Mouse (Mus musculus) hindbrain, embryonic 11.5 days (tissue): Measurements from ENCODE around the gene Maml3. TPM values are rescaled to one million over a fixed set of nuclear protein-coding genes. Genes with fewer than 3 reads are reported as not detected.
A peak's percentile ranks its signal among the peaks of the same experiment; 100 is the strongest.

Experiments
- ATAC-seq: fragments of 200-750 bp; cut with Nextera tagmentation; 2 replicates; pipeline ENCODE4 v1.8.0; 2017; ENCODE audit warnings: mild to moderate bottlenecking, moderate TSS enrichment, moderate library complexity; ENCODE audit not compliant: low FRiP score
- DNase-seq: peaks from one replicate; pipeline ENCODE4 v3.0.0-alpha.2; 2015; ENCODE audit warnings: low spot score
- H3K27ac ChIP-seq: fragments of 300-500 bp; sonication (generic); 2 replicates; pipeline ENCODE4 v1.5.1; 2014; ENCODE audit warnings: mild to moderate bottlenecking, low read depth, low read length
- H3K27me3 ChIP-seq: fragments of 300-500 bp; sonication (generic); 2 replicates; pipeline ENCODE4 v1.6.1; 2014; ENCODE audit warnings: mild to moderate bottlenecking, low read length, moderate library complexity, mixed read lengths; ENCODE audit not compliant: control insufficient read depth, insufficient read depth
- H3K36me3 ChIP-seq: fragments of 300-500 bp; sonication (generic); 2 replicates; pipeline ENCODE4 v1.6.1; 2014; ENCODE audit warnings: mild to moderate bottlenecking, low read length, moderate library complexity, mixed read lengths; ENCODE audit not compliant: control insufficient read depth, insufficient read depth
- H3K4me1 ChIP-seq: fragments of 300-500 bp; sonication (generic); replicated peaks from 2 replicates; pipeline ENCODE4 v1.6.1; 2014; ENCODE audit warnings: low read length, mixed read lengths; ENCODE audit not compliant: control insufficient read depth, insufficient read depth
- H3K4me2 ChIP-seq: fragments of 300-500 bp; sonication (generic); replicated peaks from 2 replicates; pipeline ENCODE4 v1.6.1; 2014; ENCODE audit warnings: mild to moderate bottlenecking, low read depth, low read length
- H3K4me3 ChIP-seq: fragments of 300-500 bp; sonication (generic); 2 replicates; pipeline ENCODE4 v1.5.1; 2014; ENCODE audit warnings: low read depth, low read length
- H3K9ac ChIP-seq: fragments of 300-500 bp; sonication (generic); 2 replicates; pipeline ENCODE4 v1.6.1; 2014; ENCODE audit warnings: low read depth, low read length
- H3K9me3 ChIP-seq: fragments of 300-500 bp; sonication (generic); 2 replicates; pipeline ENCODE4 v1.6.1; 2016; ENCODE audit warnings: low read length; ENCODE audit not compliant: control insufficient read depth
- WGBS: fragments of 180-500 bp; shearing (Covaris S2); extraction: QIAGEN DNeasy Blood & Tissue Kit; methylation state at CpG from one replicate; pipeline ENCODE4 v1.1.7; 2014; 5-methylcytosine and 5-hydroxymethylcytosine counted together
- polyA plus RNA-seq: library from polyadenylated mRNA; unstranded; fragments of >200 nt; fragmentation: Nextera tagmentation; extraction: Ambion mirVana; gene quantifications from 2 replicates; pipeline ENCODE4 v1.2.1, GENCODE M21; 2014

Maml3 gene
- polyA plus RNA-seq, 1 experiment from 2014 or later: 7.5 TPM

- ATAC-seq (no peak), DNase-seq (no peak)
- no peaks in the 10 kb centered on the region for H3K36me3 ChIP-seq
- H3K4me2 ChIP-seq: no peak overlapping the region
- no peaks in the 10 kb centered on the region for H3K9me3 ChIP-seq
- H3K4me1 ChIP-seq: peaks cover 2% of the 10 kb centered on the region; the same call in 1 of the 2 replicates
- no peak overlapping the region for H3K4me3 ChIP-seq
- no peak overlapping the region for H3K27ac ChIP-seq
- H3K27me3 ChIP-seq: no peaks in the 10 kb centered on the region
- WGBS: 48% methylated on average over 10 of the region's 10 CpGs
- no peak overlapping the region for H3K9ac ChIP-seq
These were observed 74.8 kb downstream of the Maml3 start for GRCm38 (mm10) chr3:52030114-52030513.

GRCm38 (mm10) chr3:52029661-52030081 is 75.2 kb downstream of the Maml3 start:
- peak; percentile 45 for DNase-seq
- 0 out of 2 replicates have a peak, but pooled peaks have one; percentile 25 for ATAC-seq
- 37% methylated on average over 12 of the region's 12 CpGs for WGBS
- H3K27me3 ChIP-seq: no peaks in the 10 kb centered on the region
- no peaks in the 10 kb centered on the region for H3K36me3 ChIP-seq
- no peak overlapping the region for H3K9ac ChIP-seq
- no peak overlapping the region for H3K4me3 ChIP-seq
- no peaks in the 10 kb centered on the region for H3K9me3 ChIP-seq
- no peak overlapping the region for H3K27ac ChIP-seq
- 0 out of 2 replicates have a peak, but pooled peaks cover 2% of the 10 kb centered on the region for H3K4me1 ChIP-seq
- no peak overlapping the region for H3K4me2 ChIP-seq

DNA sequence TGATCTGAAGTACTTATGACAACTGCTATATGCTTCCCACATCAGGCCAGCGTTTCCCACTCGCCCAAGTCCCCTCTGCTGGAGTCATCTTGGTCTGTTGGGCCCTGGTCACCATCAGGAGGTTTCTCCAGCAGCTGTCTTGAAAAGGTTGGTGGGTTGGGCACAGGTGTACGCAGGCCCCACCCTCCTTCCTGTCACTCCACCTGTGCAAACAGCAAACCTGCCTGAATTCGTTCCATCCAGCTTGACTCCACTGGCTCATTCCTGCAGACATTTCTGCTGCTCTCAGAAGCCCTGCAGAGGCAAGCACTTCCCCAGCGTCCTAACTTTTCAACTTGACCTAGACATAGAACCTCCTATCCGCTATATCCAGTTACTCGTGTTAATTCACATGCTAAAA is 76.9 kb downstream of the Maml3 start:
- 66% methylated on average over 7 of the region's 7 CpGs for WGBS
- no peaks in the 10 kb centered on the region for H3K9me3 ChIP-seq
- ATAC-seq (no peak), DNase-seq (no peak)
- H3K27ac ChIP-seq: no peak overlapping the region
- H3K9ac ChIP-seq: no peak overlapping the region
- H3K4me2 ChIP-seq: no peak overlapping the region
- H3K36me3 ChIP-seq: no peaks in the 10 kb centered on the region
- no peak overlapping the region for H3K4me3 ChIP-seq
- 0 out of 2 replicates have a peak, but pooled peaks cover 2% of the 10 kb centered on the region for H3K4me1 ChIP-seq
- H3K27me3 ChIP-seq: no peaks in the 10 kb centered on the region

GRCm38 (mm10) chr3:52022486-52022885 is 82.4 kb downstream of the Maml3 start:
- no peak for DNase-seq

GRCm38 (mm10) chr3:52018103-52018439 is 86.8 kb downstream of the Maml3 start:
- Histone ChIP-seq H3K9me3 (no peaks in the 10 kb centered on the region), H3K27ac (no peak overlapping the region), H3K4me3 (no peak overlapping the region), H3K4me1 (no peaks in the 10 kb centered on the region), H3K9ac (no peak overlapping the region), H3K4me2 (no peak overlapping the region), H3K36me3 (no peaks in the 10 kb centered on the region), H3K27me3 (no peaks in the 10 kb centered on the region)
- DNase-seq (no peak), ATAC-seq (no peak)
- WGBS: 73% methylated on average over 5 of the region's 5 CpGs

More at GRCm38 (mm10) chr3:52022486-52022885, 82.4 kb downstream of the Maml3 start:
- ATAC-seq: no peak
- Histone ChIP-seq H3K9me3 (no peaks in the 10 kb centered on the region), H3K27me3 (no peaks in the 10 kb centered on the region), H3K4me3 (no peak overlapping the region), H3K9ac (no peak overlapping the region), H3K36me3 (no peaks in the 10 kb centered on the region), H3K4me1 (no peaks in the 10 kb centered on the region), H3K27ac (no peak overlapping the region), H3K4me2 (no peak overlapping the region)
- WGBS: 26% methylated on average over 7 of the region's 7 CpGs

DNA sequence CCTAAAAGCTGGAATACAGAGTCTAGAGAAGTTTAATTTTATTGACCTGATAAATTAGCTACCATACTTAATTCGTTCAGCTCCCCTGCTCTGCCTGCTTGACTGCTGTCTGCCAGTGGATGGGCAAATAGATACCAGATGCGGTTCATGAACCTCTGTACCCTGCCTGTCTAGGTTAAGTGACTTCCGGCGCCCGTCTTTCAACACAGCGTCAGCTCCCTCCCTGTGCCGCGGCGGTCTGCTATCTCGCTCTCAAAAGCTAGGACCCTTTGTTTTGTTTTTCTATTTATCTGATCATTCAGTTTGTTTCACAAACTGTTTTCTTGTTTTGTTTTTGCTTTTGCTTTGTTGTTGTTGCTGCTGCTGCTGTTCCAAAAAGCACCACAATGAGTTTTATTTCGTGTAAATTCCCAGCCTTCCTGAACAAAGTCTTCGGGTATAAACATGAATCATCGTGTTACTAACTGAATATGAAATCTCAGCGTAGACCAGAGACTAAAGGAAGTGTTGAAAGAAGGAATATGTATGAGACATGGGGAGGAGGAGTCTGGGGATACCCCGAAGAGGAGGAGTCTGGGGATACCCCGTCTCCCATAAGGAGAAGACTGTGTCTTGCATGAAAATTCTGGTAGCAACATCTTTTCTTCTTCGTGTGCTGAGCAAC is 87.3 kb downstream of the Maml3 start:
- Histone ChIP-seq H3K9ac (no peak overlapping the region), H3K4me1 (no peaks in the 10 kb centered on the region), H3K36me3 (no peaks in the 10 kb centered on the region), H3K27ac (no peak overlapping the region), H3K9me3 (no peaks in the 10 kb centered on the region), H3K4me2 (no peak overlapping the region), H3K27me3 (no peaks in the 10 kb centered on the region), H3K4me3 (no peak overlapping the region)
- ATAC-seq: no peak
- 52% methylated on average over 17 of the region's 17 CpGs for WGBS
- no peak for DNase-seq

- H3K27ac ChIP-seq: no peak overlapping the region
- no peaks in the 10 kb centered on the region for H3K9me3 ChIP-seq
- no peak for ATAC-seq
- no peak overlapping the region for H3K9ac ChIP-seq
- no peak for DNase-seq
- H3K4me2 ChIP-seq: no peak overlapping the region
- H3K4me1 ChIP-seq: no peaks in the 10 kb centered on the region
- H3K36me3 ChIP-seq: no peaks in the 10 kb centered on the region
- WGBS: 96% methylated on average over 3 of the region's 3 CpGs
- no peak overlapping the region for H3K4me3 ChIP-seq
- H3K27me3 ChIP-seq: no peaks in the 10 kb centered on the region
These were observed 88.7 kb downstream of the Maml3 start for GRCm38 (mm10) chr3:52016178-52016577.

DNA sequence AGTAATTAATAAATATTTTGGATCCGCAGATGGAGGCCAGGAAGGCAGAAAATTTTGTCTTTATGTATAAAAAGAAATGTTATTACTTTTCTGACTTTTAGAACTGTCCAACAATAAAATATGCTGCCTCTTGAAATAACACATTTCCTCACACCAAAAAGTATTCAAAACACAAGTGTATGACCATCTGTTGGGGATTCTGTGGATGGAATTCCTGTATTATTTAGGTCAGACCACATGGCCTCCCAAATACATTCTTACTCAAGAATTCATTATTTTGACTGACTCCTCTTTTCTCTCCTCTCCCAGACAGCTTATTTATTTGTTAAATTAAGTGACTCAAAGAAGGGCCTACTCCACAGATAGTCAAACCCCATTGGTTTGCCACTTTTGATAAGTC is 89.3 kb downstream of the Maml3 start:
- H3K9ac ChIP-seq: no peak overlapping the region
- ATAC-seq (no peak), DNase-seq (no peak)
- no peaks in the 10 kb centered on the region for H3K27me3 ChIP-seq
- no peaks in the 10 kb centered on the region for H3K36me3 ChIP-seq
- no peak overlapping the region for H3K27ac ChIP-seq
- H3K4me1 ChIP-seq: no peaks in the 10 kb centered on the region
- no peak overlapping the region for H3K4me3 ChIP-seq
- 89% methylated on average over 1 of the region's 1 CpGs for WGBS
- H3K4me2 ChIP-seq: no peak overlapping the region
- H3K9me3 ChIP-seq: no peaks in the 10 kb centered on the region

DNA sequence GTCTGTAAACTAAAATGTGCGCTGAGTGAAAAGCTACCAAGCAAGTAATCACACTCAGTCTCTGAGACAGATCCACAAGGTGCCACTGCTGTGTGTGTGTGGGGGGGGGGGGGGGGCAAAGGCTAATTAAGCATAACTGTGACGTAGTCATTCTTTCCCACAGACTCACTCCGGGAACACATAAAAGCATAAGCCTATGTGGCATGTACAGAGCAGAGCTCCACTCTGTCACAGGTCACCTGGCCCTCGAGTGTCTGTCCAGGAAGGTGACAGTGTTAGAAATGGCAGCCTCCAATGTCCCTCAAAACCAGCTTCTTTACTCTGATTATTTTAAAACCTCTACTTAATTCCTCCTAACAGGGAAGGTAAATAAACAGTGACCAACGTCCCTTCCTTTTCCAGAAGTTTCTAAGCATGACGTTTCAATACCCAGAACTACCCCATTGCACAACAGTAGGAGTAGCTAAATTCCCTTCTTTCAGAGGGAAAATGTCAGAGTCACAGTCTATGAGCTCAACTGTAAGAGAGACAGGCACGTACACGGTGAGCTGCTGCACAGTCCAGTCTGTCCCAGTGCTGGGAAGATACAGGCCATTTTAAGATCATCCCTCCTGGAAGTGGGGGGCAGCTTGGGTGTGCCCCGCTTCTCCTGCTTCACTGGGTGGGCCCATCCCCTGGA is 93.7 kb downstream of the Maml3 start:
- WGBS: 70% methylated on average over 9 of the region's 9 CpGs
- H3K27ac ChIP-seq: no peak overlapping the region
- H3K4me2 ChIP-seq: no peak overlapping the region
- DNase-seq: no peak
- ATAC-seq: no peak
- H3K9ac ChIP-seq: no peak overlapping the region
- H3K9me3 ChIP-seq: no peaks in the 10 kb centered on the region
- H3K36me3 ChIP-seq: no peaks in the 10 kb centered on the region
- H3K27me3 ChIP-seq: no peaks in the 10 kb centered on the region
- H3K4me1 ChIP-seq: peaks cover 4% of the 10 kb centered on the region; the same call in 1 of the 2 replicates
- no peak overlapping the region for H3K4me3 ChIP-seq
